Mouse (Mus musculus) adrenal gland, postnatal 4 days (tissue): ENCODE measurements around the gene Ror1. TPM values are rescaled to one million over a fixed set of nuclear protein-coding genes. Genes with fewer than 3 reads are reported as not detected.
A peak's percentile ranks its signal among the peaks of the same experiment; 100 is the strongest.

Source experiments
- DNase-seq, 2 experiments: peaks; one replicate each; pipeline ENCODE4 v3.0.0; 2021 to 2022; ENCODE audit warnings: low spot score in 2 of 2, mixed read lengths in 2 of 2
- total RNA-seq, 2 experiments: library from RNA; stranded (reverse); gene quantifications; 2 replicates each; pipeline ENCODE4 v1.2.3; 2021

Ror1 gene
- total RNA-seq, 2 experiments from 2014 or later, result 12.0 to 13.6 TPM

GRCm38 (mm10) chr4:100300171-100300570 lies 204.6 kb downstream of the Ror1 start:
- no peak for DNase-seq

GRCm38 (mm10) chr4:100301423-100301822 lies 205.8 kb downstream of the Ror1 start:
- DNase-seq, result no peak

- no peak for DNase-seq
Measured at GRCm38 (mm10) chr4:100307365-100307764, 211.8 kb downstream of the Ror1 start.

GRCm38 (mm10) chr4:100311775-100312537 lies 216.4 kb downstream of the Ror1 start:
- DNase-seq, result no peak

- DNase-seq, result no peak
Measured at GRCm38 (mm10) chr4:100315066-100315465, 219.5 kb downstream of the Ror1 start.

GRCm38 (mm10) chr4:100321758-100322157 lies 226.2 kb downstream of the Ror1 start:
- peak in 1 of 2 experiments; percentile 23 for DNase-seq

GRCm38 (mm10) chr4:100324719-100325515 lies 229.3 kb downstream of the Ror1 start:
- DNase-seq, result no peak

- no peak for DNase-seq
Measured at GRCm38 (mm10) chr4:100328361-100328970, 232.9 kb downstream of the Ror1 start.

GRCm38 (mm10) chr4:100335168-100335567 lies 239.6 kb downstream of the Ror1 start:
- no peak for DNase-seq

GRCm38 (mm10) chr4:100347791-100348190 lies 252.2 kb downstream of the Ror1 start:
- no peak for DNase-seq

- no peak for DNase-seq
Measured at GRCm38 (mm10) chr4:100350106-100350795, 254.7 kb downstream of the Ror1 start.

- DNase-seq, result no peak
Measured at GRCm38 (mm10) chr4:100351797-100352290, 256.3 kb downstream of the Ror1 start.

GRCm38 (mm10) chr4:100355566-100355965 lies 260.0 kb downstream of the Ror1 start:
- no peak for DNase-seq

- DNase-seq, result no peak
Measured at GRCm38 (mm10) chr4:100357881-100358589, 262.4 kb downstream of the Ror1 start.

GRCm38 (mm10) chr4:100363666-100364065 lies 268.1 kb downstream of the Ror1 start:
- DNase-seq, result no peak

- no peak for DNase-seq
Measured at GRCm38 (mm10) chr4:100368691-100369090, 273.1 kb downstream of the Ror1 start.

- no peak for DNase-seq
Measured at GRCm38 (mm10) chr4:100369541-100370174, 274.1 kb downstream of the Ror1 start.

GRCm38 (mm10) chr4:100372806-100373205 lies 277.2 kb downstream of the Ror1 start:
- DNase-seq, result no peak

GRCm38 (mm10) chr4:100373780-100374179 lies 278.2 kb downstream of the Ror1 start:
- DNase-seq, result no peak

- DNase-seq, result no peak
Measured at GRCm38 (mm10) chr4:100375286-100375685, 279.7 kb downstream of the Ror1 start.
